Comparison of ENCODE assay signal across 14 mouse cellular contexts in genomic region chr19:32256706-32257415, GRCm38 (mm10).
DNase-seq lines count a peak whose midpoint lies in the region; ATAC-seq and TF ChIP-seq lines count a peak whose summit lies in the region.
"Had no signal": no experiment of that assay in that cellular context is flagged by ENCODE, and none has a peak within 500 bp of the region (broad histone marks: within the 10 kb centered on the region; RNA-seq: fewer than 3 reads in every experiment).

No protein-coding gene starts in this region.

- peaks cover 4% of the 10 kb centered on the region; the same call in 1 of the 2 replicates for H3K79me2 ChIP-seq in liver, adult 2 months (ENCODE audit: control insufficient read depth, insufficient read depth, low read length)

- H3K27me3 ChIP-seq in liver, embryonic 11.5 days (replicated peaks; ENCODE audit: control insufficient read depth, insufficient read depth, low read length): no peaks in the 10 kb centered on the region
- H3K27me3 ChIP-seq in liver, adult 2 months (ENCODE audit: control insufficient read depth, insufficient read depth, low read length): no peaks in the 10 kb centered on the region
- H3K27me3 ChIP-seq: CH12.LX had no signal

- TF ChIP-seq POLR2A in liver, adult 2 months (IDR thresholded peaks at IDR 0.05; ENCODE audit: extremely low read depth, insufficient read depth, low read length): no peak

- ATAC-seq in liver, embryonic 11.5 days (replicated peaks; ENCODE audit: low FRiP score): no peak
- peak; percentile 42; the same call in 1 of the 2 replicates for ATAC-seq in neutrophil, adult 5-6 weeks (ENCODE audit: extremely low read depth, insufficient number of reproducible peaks, low FRiP score, poor library complexity, severe bottlenecking)
- ATAC-seq: forebrain, postnatal 0 days had no signal

- H3K4me3 ChIP-seq in liver, embryonic 11.5 days (ENCODE audit: low read depth, low read length): no peak overlapping the region
- H3K4me3 ChIP-seq in liver, adult 2 months (ENCODE audit: insufficient read depth, low read depth, low read length): no peak overlapping the region
- H3K4me3 ChIP-seq: myocyte had no signal

- no peak overlapping the region; the same call in 1 of the 2 replicates for H3K27ac ChIP-seq in liver, embryonic 11.5 days (ENCODE audit: low read depth, low read length)
- H3K27ac ChIP-seq in liver, adult 2 months (replicated peaks; ENCODE audit: insufficient read depth, low read depth, low read length): 0 out of 2 replicates have a peak overlapping the region, but pooled peaks have one; percentile 16

- no peak overlapping the region for H3K9ac ChIP-seq in liver, embryonic 11.5 days (ENCODE audit: low read depth, low read length)
- no peak overlapping the region for H3K9ac ChIP-seq in liver, adult 2 months (ENCODE audit: low read depth, low read length)
- H3K9ac ChIP-seq: forebrain, postnatal 0 days had no signal

- peaks cover 59% of the 10 kb centered on the region for H3K4me1 ChIP-seq in liver, embryonic 11.5 days (replicated peaks; ENCODE audit: control insufficient read depth, insufficient read depth, low read length)
- H3K4me1 ChIP-seq in liver, adult 2 months (ENCODE audit: control insufficient read depth, insufficient read depth, low read length): peaks cover 10% of the 10 kb centered on the region

- H3K4me2 ChIP-seq in liver, embryonic 11.5 days: no peak overlapping the region

- WGBS in liver, embryonic 11.5 days: 69% methylated on average over 4 of the region's 4 CpGs
- WGBS in liver, adult 2 months: 94% methylated on average over 4 of the region's 4 CpGs

- no peaks in the 10 kb centered on the region for H3K36me3 ChIP-seq in liver, embryonic 11.5 days (ENCODE audit: control insufficient read depth, insufficient read depth, low read length)
- peaks cover 3% of the 10 kb centered on the region; the same call in 1 of the 2 replicates for H3K36me3 ChIP-seq in liver, adult 2 months (ENCODE audit: control insufficient read depth, insufficient read depth, low read length)

- DNase-seq in liver: peak; percentile 34
- DNase-seq in liver, embryonic 11.5 days (ENCODE audit: low spot score): no peak
- peak; percentile 55 for DNase-seq in CD4-positive, CD25-positive, alpha-beta regulatory T cell, adult 2 months (ENCODE audit: low read depth, low spot score)
- DNase-seq in liver, adult 2 months (ENCODE audit: extremely low read depth, low read depth, low spot score): no peak
- DNase-seq in ovary, adult 18-20 months (ENCODE audit: low spot score): no peak
- DNase-seq in adrenal gland, postnatal 10 days: no peak
- DNase-seq: cerebellum, adult 2 months; forebrain, postnatal 0 days; heart, postnatal 4 days; kidney, adult 11 months; lung, adult 2 months had no signal

- H3K9me3 ChIP-seq in liver, embryonic 11.5 days (ENCODE audit: control insufficient read depth, low read length): no peaks in the 10 kb centered on the region

- TF ChIP-seq CTCF in liver, adult 2 months (IDR thresholded peaks at IDR 0.05; ENCODE audit: low read depth, low read length): no peak

Comparison
In these comparisons a context has a peak if more than half of its experiments do, and no peak if none do; other contexts are left out.
1. DNase-seq: peak in liver (single experiment) and CD4-positive, CD25-positive, alpha-beta regulatory T cell, adult 2 months (single experiment); none in liver, embryonic 11.5 days (single experiment), liver, adult 2 months (single experiment), ovary, adult 18-20 months (single experiment) and adrenal gland, postnatal 10 days (single experiment).